Mouse (Mus musculus): Measurements from ENCODE around the gene Mex3a. TPM values are rescaled to one million over a fixed set of nuclear protein-coding genes. Genes with fewer than 3 reads are reported as not detected.

Gene Mex3a
- polyA plus RNA-seq, 1 experiment = 1.5 TPM

DNA sequence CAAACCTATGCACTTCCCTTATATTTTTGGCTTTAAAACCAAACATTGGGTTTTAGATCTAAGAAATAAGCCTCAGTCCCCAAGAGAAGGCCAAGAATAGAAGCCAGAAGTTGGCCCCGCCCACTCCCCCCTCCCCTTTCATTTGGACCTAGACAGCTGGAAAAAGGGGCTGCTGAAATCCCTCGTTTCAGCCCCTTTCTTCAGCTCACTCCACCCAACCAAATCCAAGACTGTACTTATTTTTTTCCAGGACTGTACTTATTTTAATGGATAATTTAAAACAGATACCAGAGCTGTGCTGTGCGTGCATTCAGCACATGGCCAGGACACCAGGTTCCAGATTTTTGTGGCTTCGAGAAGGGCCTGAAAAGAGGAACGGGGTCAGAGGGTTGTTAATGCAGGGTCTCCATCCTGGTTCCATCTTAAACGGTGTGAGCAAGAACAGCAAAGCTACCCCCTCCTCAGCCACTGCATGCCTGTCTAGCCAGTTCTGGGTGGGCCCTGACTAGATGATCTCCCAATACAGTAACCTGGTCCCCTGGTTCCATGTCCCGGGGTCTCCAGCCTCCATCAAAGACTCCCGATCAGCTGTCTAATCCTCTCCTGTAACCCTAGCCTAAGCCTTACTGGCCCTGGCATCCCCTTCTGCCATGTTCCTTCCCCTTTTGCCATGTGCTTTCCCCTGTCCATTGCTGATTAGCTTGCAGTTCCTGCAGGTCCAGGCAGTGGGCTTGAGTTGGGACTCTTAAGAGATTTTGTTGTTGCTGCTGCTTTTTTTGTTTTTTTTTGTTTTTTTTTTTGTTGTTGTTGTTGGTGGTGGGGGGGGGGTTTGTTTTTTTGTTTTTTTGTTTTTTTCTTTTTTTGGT, 28.1 kb upstream of the Mex3a start:
- TF ChIP-seq CTCF (IDR thresholded peaks at IDR 0.05; ENCODE audit: extremely low read depth, insufficient read depth, low read length) (no peak), POLR2A (IDR thresholded peaks at IDR 0.05; ENCODE audit: extremely low read depth, insufficient read depth, low read length) (no peak)
- Histone ChIP-seq H3K27ac (ENCODE audit: insufficient read depth, low read length) (no peak overlapping the region), H3K4me3 (ENCODE audit: insufficient read depth, low read length) (no peak overlapping the region), H3K4me1 (ENCODE audit: control insufficient read depth, insufficient read depth, low read length) (peaks cover 2% of the 10 kb centered on the region; the same call in 1 of the 2 replicates)

DNA sequence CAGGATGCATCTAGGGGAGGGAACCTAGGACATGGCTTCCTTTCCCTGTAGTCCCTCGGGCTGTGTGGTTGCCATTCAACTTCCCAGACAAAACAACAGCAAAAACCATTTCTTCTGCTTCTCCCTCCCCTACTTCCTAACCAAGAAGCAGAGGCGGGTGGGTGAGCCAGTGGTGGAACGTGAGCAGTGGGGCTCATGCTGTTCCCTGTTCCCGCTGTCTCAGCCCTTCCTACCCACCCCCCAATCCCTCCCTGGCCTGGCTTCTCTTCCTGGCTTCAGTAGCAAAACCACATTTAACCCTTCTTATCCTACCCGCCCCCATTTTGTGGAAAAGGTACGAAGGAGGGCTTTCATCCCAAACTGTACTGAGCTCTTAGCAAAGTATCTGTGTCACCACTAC, 27.1 kb upstream of the Mex3a start:
- no peak overlapping the region for H3K27ac ChIP-seq (ENCODE audit: insufficient read depth, low read length)
- H3K4me1 ChIP-seq (ENCODE audit: control insufficient read depth, insufficient read depth, low read length) = peaks cover 2% of the 10 kb centered on the region; the same call in 1 of the 2 replicates
- H3K4me3 ChIP-seq (ENCODE audit: insufficient read depth, low read length) = no peak overlapping the region
- TF ChIP-seq POLR2A (IDR thresholded peaks at IDR 0.05; ENCODE audit: extremely low read depth, insufficient read depth, low read length) = no peak
- no peak for TF ChIP-seq CTCF (IDR thresholded peaks at IDR 0.05; ENCODE audit: extremely low read depth, insufficient read depth, low read length)

DNA sequence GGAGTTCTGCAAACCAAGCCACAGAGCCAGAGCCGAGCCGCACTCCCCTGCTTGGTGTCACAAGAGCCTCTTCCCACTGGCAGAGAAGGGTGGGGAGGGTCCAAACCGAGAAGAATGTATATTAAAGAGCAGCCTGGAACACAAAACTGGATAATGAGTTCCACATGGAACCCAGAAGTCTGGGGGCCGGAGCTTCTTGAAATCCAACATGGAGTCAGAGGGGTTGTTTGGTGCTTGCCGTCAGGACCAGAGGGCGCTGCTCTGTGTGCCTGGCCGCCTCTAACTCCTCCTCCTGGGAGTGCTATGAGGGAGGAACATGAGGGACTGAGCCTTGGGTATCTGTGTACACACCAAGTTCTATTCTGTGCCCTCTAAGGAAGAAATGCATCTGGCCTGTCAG, 26.4 kb upstream of the Mex3a start:
- TF ChIP-seq POLR2A (IDR thresholded peaks at IDR 0.05; ENCODE audit: extremely low read depth, insufficient read depth, low read length) (no peak), CTCF (IDR thresholded peaks at IDR 0.05; ENCODE audit: extremely low read depth, insufficient read depth, low read length) (no peak)

DNA sequence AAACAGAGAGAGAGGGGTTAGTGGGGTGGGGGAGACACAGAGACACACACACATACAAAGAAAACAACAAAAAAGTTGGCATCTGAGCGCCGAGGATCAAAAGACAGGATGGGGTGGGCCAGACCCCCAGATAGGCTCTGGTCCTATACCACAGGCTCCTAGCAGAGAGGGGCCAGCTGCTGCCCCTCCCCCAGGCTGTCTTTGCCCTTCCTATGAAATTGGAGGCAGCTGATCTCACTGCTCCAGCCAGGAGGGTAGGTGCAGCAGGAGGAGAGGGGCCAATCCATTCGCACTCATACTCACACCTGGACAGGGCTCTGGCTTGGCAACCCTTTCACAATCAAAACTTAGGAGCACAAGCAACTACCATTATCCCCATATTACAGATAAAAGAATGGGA, 22.9 kb upstream of the Mex3a start:
- TF ChIP-seq POLR2A (IDR thresholded peaks at IDR 0.05; ENCODE audit: extremely low read depth, insufficient read depth, low read length) = no peak
- TF ChIP-seq CTCF (IDR thresholded peaks at IDR 0.05; ENCODE audit: extremely low read depth, insufficient read depth, low read length) = no peak
- Histone ChIP-seq H3K27ac (ENCODE audit: insufficient read depth, low read length) (no peak overlapping the region; the same call in 1 of the 2 replicates), H3K4me3 (ENCODE audit: insufficient read depth, low read length) (peak overlapping the region; percentile 40; the same call in 1 of the 2 replicates), H3K4me1 (ENCODE audit: control insufficient read depth, insufficient read depth, low read length) (no peaks in the 10 kb centered on the region)

More for the DNA sequence above, 26.4 kb upstream of the Mex3a start:
- H3K27ac ChIP-seq (ENCODE audit: insufficient read depth, low read length) = no peak overlapping the region
- peaks cover 2% of the 10 kb centered on the region; the same call in 1 of the 2 replicates for H3K4me1 ChIP-seq (ENCODE audit: control insufficient read depth, insufficient read depth, low read length)
- no peak overlapping the region for H3K4me3 ChIP-seq (ENCODE audit: insufficient read depth, low read length)

DNA sequence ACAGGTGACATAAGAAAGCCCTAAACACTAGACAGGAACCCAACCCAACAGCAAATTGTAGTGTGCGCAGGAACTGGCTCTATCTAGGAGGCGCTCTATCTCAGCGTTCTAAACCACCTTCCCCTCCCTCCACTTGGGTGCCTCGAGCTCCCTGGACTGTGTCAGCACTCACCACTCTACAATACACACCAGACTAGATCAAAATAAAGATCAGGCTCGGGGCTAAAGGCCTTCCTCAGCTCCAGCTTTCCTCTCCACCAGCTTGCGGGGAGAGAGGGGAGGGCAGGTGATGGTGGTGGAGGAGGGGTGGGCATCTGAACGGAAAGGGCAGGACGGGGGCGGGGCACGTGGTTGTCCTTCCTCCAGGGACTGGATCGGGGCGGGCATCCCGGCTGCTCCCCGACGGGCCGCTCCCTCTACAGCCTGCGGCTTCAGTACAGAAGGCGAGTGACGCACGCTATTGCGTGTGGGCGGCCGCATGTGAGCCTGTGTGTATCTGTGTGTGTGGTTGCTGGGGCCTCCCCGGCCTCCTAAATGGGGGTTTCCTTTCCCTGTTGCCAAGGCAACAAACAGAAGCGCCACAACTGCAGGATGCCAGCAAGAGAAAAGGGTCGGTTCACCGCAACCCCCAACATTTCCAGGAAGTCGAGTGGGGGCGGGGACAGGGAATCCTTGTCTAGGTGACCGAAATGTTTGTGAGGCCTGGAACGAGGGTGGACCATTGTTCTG, 22.3 kb upstream of the Mex3a start, which contains the start of gene Lmna:
Gene Lmna, minus strand, starts transcription at position 265 of the 729 bp plus-strand sequence.
- H3K4me3 ChIP-seq (ENCODE audit: insufficient read depth, low read length) = peak within 1 kb of the TSS; percentile 40
- H3K4me1 ChIP-seq (ENCODE audit: control insufficient read depth, insufficient read depth, low read length) = no peaks in the 10 kb centered on the region
- H3K27ac ChIP-seq (ENCODE audit: insufficient read depth, low read length) = no peak within 1 kb of the TSS; the same call in 1 of the 2 replicates
- TF ChIP-seq CTCF (IDR thresholded peaks at IDR 0.05; ENCODE audit: extremely low read depth, insufficient read depth, low read length) = peak; percentile 8; the same call in 1 of the 2 replicates
- no peak for TF ChIP-seq POLR2A (IDR thresholded peaks at IDR 0.05; ENCODE audit: extremely low read depth, insufficient read depth, low read length)

DNA sequence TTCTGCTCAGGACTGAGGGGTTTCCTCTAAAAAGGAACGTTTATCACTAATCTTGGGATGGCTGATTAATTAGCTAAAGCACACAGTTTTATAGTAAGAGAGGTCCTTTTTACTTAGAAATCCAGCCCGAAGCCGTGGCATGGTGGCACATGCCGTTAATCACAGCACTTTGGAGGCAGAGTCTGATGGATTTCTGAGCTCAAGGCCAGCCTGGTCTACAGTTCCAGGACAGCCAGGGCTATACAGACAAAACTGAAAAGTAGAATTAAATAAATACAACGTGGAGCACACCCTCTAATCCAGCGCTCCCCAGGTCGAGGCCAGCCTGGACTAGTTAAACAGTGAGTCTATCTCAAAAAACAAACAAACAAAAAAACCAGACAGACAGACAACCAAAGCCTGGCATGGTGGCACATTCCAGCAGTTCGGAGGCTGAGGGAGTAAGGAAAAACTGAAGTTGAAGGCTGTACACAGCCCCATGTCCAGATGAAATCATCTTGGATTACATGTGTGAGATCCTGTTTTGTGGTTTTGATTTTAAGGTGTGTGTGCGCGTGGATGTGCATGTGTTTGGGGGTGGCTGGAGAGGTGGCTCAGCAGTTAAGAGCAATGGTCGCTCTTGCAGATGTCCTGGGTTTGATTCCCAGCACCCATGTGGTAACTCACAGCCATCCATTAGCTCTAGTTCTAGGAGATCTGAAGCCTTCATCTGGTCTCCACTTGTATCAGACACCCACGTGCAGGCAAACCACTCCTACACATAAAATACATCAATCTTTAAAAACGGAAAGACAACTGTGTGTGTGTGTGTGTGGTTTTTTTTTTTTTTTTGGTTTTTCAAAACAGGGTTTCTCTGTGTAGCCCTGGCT, 21.5 kb upstream of the Mex3a start:
- no peak overlapping the region for H3K27ac ChIP-seq (ENCODE audit: insufficient read depth, low read length)
- TF ChIP-seq CTCF (IDR thresholded peaks at IDR 0.05; ENCODE audit: extremely low read depth, insufficient read depth, low read length) = no peak
- TF ChIP-seq POLR2A (IDR thresholded peaks at IDR 0.05; ENCODE audit: extremely low read depth, insufficient read depth, low read length) = no peak
- H3K4me1 ChIP-seq (ENCODE audit: control insufficient read depth, insufficient read depth, low read length) = no peaks in the 10 kb centered on the region
- peak overlapping the region; percentile 40; the same call in 1 of the 2 replicates for H3K4me3 ChIP-seq (ENCODE audit: insufficient read depth, low read length)

DNA sequence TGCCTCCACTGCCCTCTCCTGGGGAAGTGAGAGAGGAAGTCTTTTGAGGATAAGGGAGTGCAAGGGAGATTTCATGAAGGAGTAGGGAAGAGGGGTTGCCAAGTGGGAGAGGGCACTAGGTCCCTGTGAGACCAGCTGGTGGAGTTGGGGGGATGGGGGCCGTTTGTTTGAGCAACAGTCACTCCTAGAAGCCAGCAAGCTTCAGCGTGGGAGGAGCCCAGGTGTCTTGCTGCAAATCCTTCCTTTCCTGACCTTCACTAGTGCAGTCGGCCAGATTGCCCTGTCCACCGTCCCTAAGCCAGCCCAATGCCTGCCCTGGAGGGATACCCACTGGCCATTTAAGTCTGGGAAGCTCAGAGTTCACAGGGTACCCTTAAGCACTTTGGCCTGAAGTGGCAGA, 20.6 kb upstream of the Mex3a start:
- Histone ChIP-seq H3K27ac (ENCODE audit: insufficient read depth, low read length) (no peak overlapping the region), H3K4me1 (ENCODE audit: control insufficient read depth, insufficient read depth, low read length) (no peaks in the 10 kb centered on the region), H3K4me3 (ENCODE audit: insufficient read depth, low read length) (no peak overlapping the region)
- TF ChIP-seq POLR2A (IDR thresholded peaks at IDR 0.05; ENCODE audit: extremely low read depth, insufficient read depth, low read length) (no peak), CTCF (IDR thresholded peaks at IDR 0.05; ENCODE audit: extremely low read depth, insufficient read depth, low read length) (no peak)

DNA sequence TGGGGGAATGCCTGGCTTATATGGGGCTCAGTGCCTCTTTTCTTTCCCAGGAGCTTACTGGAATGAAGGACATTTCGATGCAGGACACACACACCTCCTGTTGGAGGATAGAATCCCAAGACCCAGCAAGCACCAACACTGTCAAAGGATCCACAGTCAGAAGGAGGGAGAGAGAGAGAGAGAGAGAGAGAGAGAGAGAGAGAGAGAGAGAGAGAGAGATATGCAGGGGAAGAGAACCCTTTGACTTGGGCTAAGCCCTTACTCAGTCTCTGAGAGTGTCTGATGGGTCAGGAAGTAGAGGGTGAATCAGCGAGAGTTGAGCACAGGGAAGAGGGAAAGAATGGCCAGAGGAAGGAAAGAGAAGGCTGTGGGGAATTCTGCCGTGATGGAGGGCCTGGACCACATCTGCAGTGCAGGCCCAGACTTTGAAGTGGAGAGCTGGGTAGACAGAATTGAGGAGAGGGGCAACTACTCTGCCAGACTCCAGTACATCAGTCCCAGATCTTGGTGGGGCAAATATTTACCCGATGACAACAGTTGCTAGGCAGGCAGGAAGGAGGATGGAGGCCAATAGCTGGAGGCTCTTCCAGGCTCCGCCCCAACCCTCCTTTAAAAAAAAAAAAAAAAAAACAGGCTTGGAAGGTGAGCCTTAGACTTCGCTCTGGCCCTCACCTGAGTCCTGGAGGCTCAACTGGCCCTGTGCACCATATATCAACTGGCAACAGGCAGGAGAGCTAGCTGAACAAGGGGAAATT, 19.9 kb upstream of the Mex3a start:
- TF ChIP-seq POLR2A (IDR thresholded peaks at IDR 0.05; ENCODE audit: extremely low read depth, insufficient read depth, low read length) (no peak), CTCF (IDR thresholded peaks at IDR 0.05; ENCODE audit: extremely low read depth, insufficient read depth, low read length) (no peak)
- Histone ChIP-seq H3K27ac (ENCODE audit: insufficient read depth, low read length) (no peak overlapping the region), H3K4me1 (ENCODE audit: control insufficient read depth, insufficient read depth, low read length) (no peaks in the 10 kb centered on the region), H3K4me3 (ENCODE audit: insufficient read depth, low read length) (no peak overlapping the region)
